Comparison of ENCODE assay signal across 13 mouse cellular contexts in genomic region chr9:103227760-103228159, GRCm38 (mm10). TPM values are rescaled to one million over a fixed set of nuclear protein-coding genes. Genes with fewer than 3 reads are reported as not detected.
"Had no signal": no experiment of that assay in that cellular context is flagged by ENCODE, and none has a peak within 500 bp of the region (broad histone marks: within the 10 kb centered on the region; RNA-seq: fewer than 3 reads in every experiment).

No protein-coding gene starts in this region.

- H3K4me2 ChIP-seq: lung, embryonic 14.5 days; midbrain, embryonic 12.5 days had no signal

- H3K36me3 ChIP-seq: limb, embryonic 10.5 days; midbrain, embryonic 12.5 days had no signal

- ATAC-seq: intestine, postnatal 0 days; midbrain, embryonic 16.5 days had no signal

- H3K9ac ChIP-seq: lung, embryonic 14.5 days; midbrain, embryonic 12.5 days had no signal

- DNase-seq: kidney, adult 8-10 months; kidney, postnatal 36 days; lung, embryonic 14.5 days; lung, postnatal 10 days; lung, postnatal 4 days; right cerebral cortex, postnatal 14 days; thymus, postnatal 4 days had no signal

- H3K9me3 ChIP-seq: limb, embryonic 10.5 days; midbrain, embryonic 12.5 days had no signal

- H3K27me3 ChIP-seq: midbrain, embryonic 12.5 days had no signal

- H3K27ac ChIP-seq: kidney, postnatal 0 days; limb, embryonic 10.5 days; midbrain, embryonic 12.5 days had no signal

- H3K4me3 ChIP-seq: limb, embryonic 10.5 days; midbrain, embryonic 12.5 days had no signal

RNA-seq across cellular contexts. Expression of gene Gm20425, which starts 2.3 kb away (rescaled TPM):
- total RNA-seq: megakaryocyte-erythroid progenitor cell, adult 5-6 weeks had no signal
- polyA plus RNA-seq: limb, embryonic 10.5 days; lung, embryonic 14.5 days had no signal
